Mouse (Mus musculus) lung, adult 2 months (tissue): ENCODE data around the gene S100a3.

Experiments
- CTCF ChIP-seq: fragments of 200-500 bp; IDR thresholded peaks from 2 replicates; pipeline ENCODE4 v1.5.1; 2011; ENCODE audit warnings: mild to moderate bottlenecking, low read length, control low read depth; ENCODE audit not compliant: insufficient read depth
- POLR2A ChIP-seq: fragments of 200-500 bp; IDR thresholded peaks from 2 replicates; pipeline ENCODE4 v1.6.1; 2011; ENCODE audit warnings: low read depth, mild to moderate bottlenecking, control low read depth, low read length, borderline replicate concordance; ENCODE audit errors: extremely low read depth

DNA sequence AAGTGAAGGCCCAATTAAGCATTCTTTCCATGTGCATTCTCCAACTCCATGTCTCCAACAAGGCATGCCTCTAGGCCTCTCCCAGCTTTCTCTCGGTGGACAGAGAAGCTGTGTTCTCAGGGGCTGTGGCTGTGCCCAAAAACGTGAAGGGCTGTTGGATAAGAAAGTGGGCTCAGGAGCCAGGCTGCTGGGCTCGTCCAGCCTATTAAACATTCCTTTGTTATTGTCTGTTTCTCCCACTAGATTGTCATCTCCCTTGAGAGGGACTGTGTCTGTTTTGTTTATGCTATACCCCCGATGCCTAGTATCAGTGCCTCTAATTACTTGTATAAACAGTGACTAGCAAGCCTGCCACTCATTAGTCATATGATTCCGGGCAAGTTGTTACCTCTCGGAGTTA, 37.4 kb downstream of the S100a3 start:
- TF ChIP-seq CTCF (no peak), POLR2A (no peak)
